Mouse (Mus musculus) megakaryocyte progenitor cell, adult 5-6 weeks (primary cell): ENCODE measurements around the gene Wfs1. TPM values are rescaled to one million over a fixed set of nuclear protein-coding genes. Genes with fewer than 3 reads are reported as not detected.
A peak's percentile ranks its signal among the peaks of the same experiment; 100 is the strongest.

Experiments
- ATAC-seq: replicated peaks from 2 replicates; pipeline ENCODE4 v1.8.0; 2016; ENCODE audit warnings: mild to moderate bottlenecking, moderate TSS enrichment, inconsistent platforms; ENCODE audit not compliant: poor library complexity
- total RNA-seq, 2 experiments: library from RNA; stranded (forward) in 1 of 2; stranded (reverse) in 1 of 2; fragments of 157-497, 149-512 nt in 1 of 2; fragments of 200-1000 nt in 1 of 2; gene quantifications; 2 replicates each; pipeline versions ENCODE4 v1.2.3 to v1.2.4; 2015 to 2017

Gene Wfs1
- 1.9 and 2.1 TPM in 2 replicates for total RNA-seq (2015)
- total RNA-seq (2017), result 0.78 and 2.0 TPM in 2 replicates

GRCm38 (mm10) chr5:36988781-36989624 lies at the start of gene Wfs1:
Wfs1 (minus strand) TSS chr5:36989205.
- ATAC-seq, result peak; percentile 95

- 0 out of 2 replicates have a peak, but pooled peaks have one; percentile 6 for ATAC-seq
These were observed 47.9 kb upstream of the Wfs1 start for GRCm38 (mm10) chr5:37036884-37037283.

GRCm38 (mm10) chr5:37035896-37036295 lies 46.9 kb upstream of the Wfs1 start:
- ATAC-seq, result no peak

- no peak for ATAC-seq
These were observed 46.2 kb upstream of the Wfs1 start for GRCm38 (mm10) chr5:37035192-37035591.

- no peak for ATAC-seq
These were observed 41.7 kb upstream of the Wfs1 start for GRCm38 (mm10) chr5:37030753-37031152.

- no peak for ATAC-seq
These were observed 40.4 kb upstream of the Wfs1 start for GRCm38 (mm10) chr5:37029326-37029905.

GRCm38 (mm10) chr5:37028486-37029311 lies 39.7 kb upstream of the Wfs1 start:
- ATAC-seq, result peak; percentile 64

- peak; percentile 82 for ATAC-seq
These were observed 39.1 kb upstream of the Wfs1 start for GRCm38 (mm10) chr5:37028104-37028485.

- no peak for ATAC-seq
These were observed 38.7 kb upstream of the Wfs1 start for GRCm38 (mm10) chr5:37027701-37028100.

GRCm38 (mm10) chr5:37017222-37017621 lies 28.2 kb upstream of the Wfs1 start:
- peak; percentile 89 for ATAC-seq

GRCm38 (mm10) chr5:37015612-37016310 lies 26.8 kb upstream of the Wfs1 start:
- peak; percentile 68 for ATAC-seq

- no peak for ATAC-seq
These were observed 21.8 kb upstream of the Wfs1 start for GRCm38 (mm10) chr5:37010666-37011317.

- peak; percentile 42 for ATAC-seq
These were observed 20.8 kb upstream of the Wfs1 start for GRCm38 (mm10) chr5:37009761-37010160.

GRCm38 (mm10) chr5:37002001-37002400 lies 13.0 kb upstream of the Wfs1 start:
- peak; percentile 59 for ATAC-seq

GRCm38 (mm10) chr5:37001002-37001401 lies 12.0 kb upstream of the Wfs1 start:
- ATAC-seq, result no peak

- ATAC-seq, result peak; percentile 85
These were observed 9.0 kb upstream of the Wfs1 start for GRCm38 (mm10) chr5:36997996-36998395.

GRCm38 (mm10) chr5:36996410-36996809 lies 7.4 kb upstream of the Wfs1 start:
- no peak for ATAC-seq

GRCm38 (mm10) chr5:36990631-36991350 lies 1.8 kb upstream of the Wfs1 start:
- no peak for ATAC-seq

- no peak for ATAC-seq
These were observed 1.2 kb upstream of the Wfs1 start for GRCm38 (mm10) chr5:36990196-36990595.

GRCm38 (mm10) chr5:36989625-36989977 lies 596 bp upstream of the Wfs1 start:
- no peak for ATAC-seq
